In the genomic region with DNA sequence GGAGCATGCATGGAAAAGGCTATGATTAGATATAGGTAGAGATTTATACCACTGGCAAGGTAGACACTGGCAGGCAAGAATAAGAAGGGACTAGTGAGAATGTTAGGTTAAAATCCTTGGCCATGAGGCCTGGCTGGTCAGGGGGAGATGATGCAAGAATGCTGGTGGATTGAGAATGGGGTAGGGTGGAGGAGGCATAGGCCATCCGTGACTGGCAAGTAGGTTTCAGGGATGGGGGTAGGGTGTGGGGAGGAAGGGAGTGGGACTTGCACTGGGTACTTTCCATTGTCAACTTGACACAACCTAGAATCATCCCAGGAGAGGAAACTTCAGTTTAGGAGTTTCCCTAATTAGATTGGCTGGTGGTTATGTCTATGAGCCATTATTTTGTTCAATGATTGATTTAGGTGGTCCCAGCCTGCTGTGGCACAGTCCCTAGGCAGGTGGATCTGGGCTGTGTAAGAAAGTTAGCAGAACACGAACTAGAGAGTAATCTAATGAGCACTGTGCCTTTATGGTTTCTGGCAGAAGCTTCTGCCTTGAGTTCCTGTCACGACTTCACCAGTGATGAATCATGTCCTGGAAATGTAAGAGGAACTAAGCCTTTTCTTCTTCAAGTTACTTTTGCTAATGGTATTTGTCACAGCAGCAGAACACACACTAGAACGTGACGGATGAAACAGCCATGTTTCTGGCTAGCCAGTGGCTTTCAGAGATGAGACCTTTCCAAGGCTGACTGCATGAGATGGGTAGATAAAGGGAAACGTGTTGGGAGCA, we compare ENCODE assay signal across 17 mouse cellular contexts. TPM values are rescaled to one million over a fixed set of nuclear protein-coding genes. Genes with fewer than 3 reads are reported as not detected.
DNase-seq lines count a peak whose midpoint lies in the region; ATAC-seq lines count a peak whose summit lies in the region.
"Had no signal": no experiment of that assay in that cellular context is flagged by ENCODE, and none has a peak within 500 bp of the region (broad histone marks: within the 10 kb centered on the region; RNA-seq: fewer than 3 reads in every experiment).

No protein-coding gene starts in this region.

- no peak overlapping the region for H3K9ac ChIP-seq in midbrain, embryonic 11.5 days (ENCODE audit: low read length)
- no peak overlapping the region for H3K9ac ChIP-seq in midbrain, embryonic 14.5 days (replicated peaks; ENCODE audit: low read length)
- H3K9ac ChIP-seq: embryonic facial prominence, embryonic 15.5 days; hindbrain, embryonic 14.5 days; midbrain, embryonic 13.5 days had no signal

- H3K9me3 ChIP-seq in midbrain, embryonic 11.5 days (ENCODE audit: control insufficient read depth, low read length) = no peaks in the 10 kb centered on the region
- no peaks in the 10 kb centered on the region for H3K9me3 ChIP-seq in midbrain, embryonic 14.5 days (ENCODE audit: control insufficient read depth, low read length)
- H3K9me3 ChIP-seq: embryonic facial prominence, embryonic 15.5 days; midbrain, embryonic 13.5 days had no signal

- no peak for ATAC-seq in midbrain, embryonic 11.5 days (ENCODE audit: low FRiP score)
- ATAC-seq in midbrain, embryonic 14.5 days (ENCODE audit: low FRiP score, low TSS enrichment) = no peak
- ATAC-seq: forebrain, embryonic 14.5 days; inflammation-experienced regulatory T-cells, adult 6 months; midbrain, embryonic 13.5 days had no signal

- no peaks in the 10 kb centered on the region for H3K79me2 ChIP-seq in macrophage (ENCODE audit: inconsistent target)

- no peaks in the 10 kb centered on the region for H3K36me3 ChIP-seq in midbrain, embryonic 11.5 days (ENCODE audit: control insufficient read depth, insufficient read depth, low read length)
- H3K36me3 ChIP-seq in midbrain, embryonic 14.5 days (ENCODE audit: control insufficient read depth, insufficient read depth, low read length) = no peaks in the 10 kb centered on the region
- no peaks in the 10 kb centered on the region for H3K36me3 ChIP-seq in macrophage (ENCODE audit: inconsistent target)
- H3K36me3 ChIP-seq: embryonic facial prominence, embryonic 15.5 days; midbrain, embryonic 13.5 days had no signal

- no peak overlapping the region for H3K4me3 ChIP-seq in midbrain, embryonic 11.5 days (ENCODE audit: low read depth, low read length)
- H3K4me3 ChIP-seq in midbrain, embryonic 14.5 days (replicated peaks; ENCODE audit: low read depth, low read length) = no peak overlapping the region
- no peak overlapping the region for H3K4me3 ChIP-seq in macrophage (ENCODE audit: inconsistent target)
- H3K4me3 ChIP-seq: embryonic facial prominence, embryonic 15.5 days; midbrain, embryonic 13.5 days had no signal

- H3K27me3 ChIP-seq in midbrain, embryonic 11.5 days (ENCODE audit: control insufficient read depth, insufficient read depth, low read length) = no peaks in the 10 kb centered on the region; the same call in 1 of the 2 replicates
- no peaks in the 10 kb centered on the region for H3K27me3 ChIP-seq in midbrain, embryonic 14.5 days (ENCODE audit: control insufficient read depth, insufficient read depth, low read length)
- H3K27me3 ChIP-seq: embryonic facial prominence, embryonic 15.5 days had no signal

- WGBS in midbrain, embryonic 11.5 days = 77% methylated on average over 6 of the region's 6 CpGs
- WGBS in midbrain, embryonic 14.5 days = 73% methylated on average over 6 of the region's 6 CpGs
- 32% methylated on average over 6 of the region's 6 CpGs for WGBS in macrophage (ENCODE audit: missing documents)

- no peak overlapping the region for H3K4me2 ChIP-seq in midbrain, embryonic 11.5 days
- no peak overlapping the region for H3K4me2 ChIP-seq in midbrain, embryonic 14.5 days (ENCODE audit: low read length)
- H3K4me2 ChIP-seq: embryonic facial prominence, embryonic 15.5 days; hindbrain, embryonic 14.5 days; midbrain, embryonic 13.5 days had no signal

- peak; percentile 56 for DNase-seq in midbrain, embryonic 11.5 days (ENCODE audit: low spot score, missing footprints)
- DNase-seq in midbrain, embryonic 14.5 days = no peak
- peak; percentile 13 for DNase-seq in MEL-GATA-1-ER (ENCODE audit: extremely low read depth, low read depth)
- no peak for DNase-seq in left cerebral cortex, adult 18-20 months (ENCODE audit: low spot score in 2 of 2)
- no peak for DNase-seq in cerebellum, postnatal 14 days
- DNase-seq in layer of hippocampus, adult 11-12 months (ENCODE audit: low spot score) = no peak
- DNase-seq: adrenal gland, adult 2 months; gastrocnemius, postnatal 14 days; kidney, adult 2 months; kidney, postnatal 10 days; lung, postnatal 4 days had no signal

- H3K27ac ChIP-seq in midbrain, embryonic 11.5 days (ENCODE audit: low read depth, low read length) = no peak overlapping the region
- no peak overlapping the region for H3K27ac ChIP-seq in midbrain, embryonic 14.5 days (replicated peaks; ENCODE audit: low read depth, low read length)
- H3K27ac ChIP-seq in macrophage = peak overlapping the region; percentile 88
- H3K27ac ChIP-seq: embryonic facial prominence, embryonic 15.5 days; hindbrain, embryonic 14.5 days; midbrain, embryonic 13.5 days had no signal

- H3K4me1 ChIP-seq in midbrain, embryonic 11.5 days (ENCODE audit: control insufficient read depth, insufficient read depth, low read length) = 0 out of 2 replicates have a peak, but pooled peaks cover 2% of the 10 kb centered on the region
- 0 out of 2 replicates have a peak, but pooled peaks cover 3% of the 10 kb centered on the region for H3K4me1 ChIP-seq in midbrain, embryonic 14.5 days (ENCODE audit: control insufficient read depth, insufficient read depth, low read length)

RNA-seq across cellular contexts. Expression of a gene that starts 4.9 kb away (rescaled TPM):
- 6.1 and 6.5 TPM in 2 replicates for polyA plus RNA-seq in midbrain, embryonic 11.5 days (2014; fragmentation: Nextera tagmentation; extraction: Ambion mirVana)
- polyA plus RNA-seq in midbrain, embryonic 14.5 days (2014; fragmentation: Nextera tagmentation; extraction: Ambion mirVana) = 10.8 and 14.1 TPM in 2 replicates
- total RNA-seq in macrophage (2018; cell fraction: chromatin; rRNA removed) = 100 to 1,000 TPM; 151 to 508 (median 239) TPM
- 10 to 100 TPM; 48.8 to 87.2 (median 65.6) TPM for total RNA-seq in macrophage (2018; cell fraction: cytosol; rRNA removed)
- 100 to 1,000 TPM in 25 of 26 experiments, 10 to 100 TPM in 1; 92.1 to 348 (median 202) TPM for total RNA-seq in macrophage (2018; cell fraction: nucleus; rRNA removed)
- polyA plus RNA-seq in macrophage (2018) = 22.4 to 54.9 TPM (median 47.7 TPM) in 3 replicates
- total RNA-seq in left cerebral cortex, adult 18-20 months (2021) = 10 to 100 TPM; 91.8 to 94.5 TPM

Comparison
In these comparisons a context has a peak if more than half of its experiments do, and no peak if none do; other contexts are left out.
1. DNase-seq: peak in midbrain, embryonic 11.5 days (single experiment) and MEL-GATA-1-ER (single experiment); none in midbrain, embryonic 14.5 days (single experiment), left cerebral cortex, adult 18-20 months (0 of 2), cerebellum, postnatal 14 days (0 of 2) and layer of hippocampus, adult 11-12 months (single experiment).